Mouse (Mus musculus) liver, embryonic 14.5 days (tissue): ENCODE results near the gene Hapln3. TPM values are rescaled to one million over a fixed set of nuclear protein-coding genes. Genes with fewer than 3 reads are reported as not detected.
A peak's percentile ranks its signal among the peaks of the same experiment; 100 is the strongest.

ENCODE experiments used
- ATAC-seq: fragments of 200-750 bp; cut with Nextera tagmentation; 2 replicates; pipeline ENCODE4 v1.8.0; 2017; ENCODE audit warnings: moderate number of reproducible peaks, mild to moderate bottlenecking, moderate library complexity; ENCODE audit not compliant: insufficient read depth
- DNase-seq, 3 experiments: peaks; one replicate each; pipeline ENCODE4 v3.0.0-alpha.2; 2012 to 2013; ENCODE audit warnings: low read depth in 3 of 3, low spot score in 3 of 3
- H3K27ac ChIP-seq: fragments of 300-500 bp; sonication (generic); 2 replicates; pipeline ENCODE4 v1.5.1; 2014; ENCODE audit warnings: moderate library complexity, mild to moderate bottlenecking, control low read depth, inconsistent platforms
- H3K27me3 ChIP-seq: fragments of 300-500 bp; sonication (generic); 2 replicates; pipeline ENCODE4 v1.6.1; 2014; ENCODE audit warnings: mild to moderate bottlenecking, low read length, moderate library complexity; ENCODE audit not compliant: control insufficient read depth, insufficient read depth
- H3K36me3 ChIP-seq: fragments of 300-500 bp; sonication (generic); replicated peaks from 2 replicates; pipeline ENCODE4 v1.6.1; 2014; ENCODE audit warnings: low read depth; ENCODE audit not compliant: control insufficient read depth, insufficient read depth
- H3K4me1 ChIP-seq, 2 experiments: fragments of 200-500 bp in 1 of 2; fragments of 300-500 bp in 1 of 2; sonication (generic) in 1 of 2; replicated peaks; 2 replicates each; pipeline ENCODE4 v1.6.1; 2012 to 2014; ENCODE audit warnings: antibody characterized with exemption in 1 of 2, inconsistent platforms in 1 of 2, low read length in 1 of 2; ENCODE audit not compliant: control insufficient read depth in 2 of 2, insufficient read depth in 2 of 2
- H3K4me2 ChIP-seq: fragments of 300-500 bp; sonication (generic); 2 replicates; pipeline ENCODE4 v1.6.1; 2014; ENCODE audit warnings: low read depth, mild to moderate bottlenecking, control low read depth, moderate library complexity
- H3K4me3 ChIP-seq, 2 experiments: fragments of 200-500 bp in 1 of 2; fragments of 300-500 bp in 1 of 2; sonication (generic) in 1 of 2; 2 replicates each; pipeline ENCODE4 v1.5.1; 2012 to 2014; ENCODE audit warnings: low read depth in 2 of 2, low read length in 2 of 2, mild to moderate bottlenecking in 2 of 2, control low read depth in 1 of 2, inconsistent platforms in 1 of 2, moderate library complexity in 1 of 2; ENCODE audit not compliant: insufficient read depth in 1 of 2
- H3K9ac ChIP-seq: fragments of 300-500 bp; sonication (generic); replicated peaks from 2 replicates; pipeline ENCODE4 v1.6.1; 2014; ENCODE audit warnings: mild to moderate bottlenecking, control low read depth, moderate library complexity
- H3K9me3 ChIP-seq: fragments of 300-500 bp; sonication (generic); 2 replicates; pipeline ENCODE4 v1.6.1; 2016; ENCODE audit warnings: low read length, mixed read lengths; ENCODE audit not compliant: control insufficient read depth
- CTCF ChIP-seq: IDR thresholded peaks from 2 replicates; pipeline ENCODE4 v1.5.1; 2016; ENCODE audit warnings: antibody characterized with exemption, low read depth, control low read depth
- EP300 ChIP-seq: IDR thresholded peaks from 2 replicates; pipeline ENCODE4 v1.6.1; 2016; ENCODE audit warnings: antibody characterized with exemption, low read depth
- WGBS: fragments of 180-500 bp; shearing (Covaris S2); extraction: QIAGEN DNeasy Blood & Tissue Kit; methylation state at CpG from one replicate; pipeline ENCODE4 v1.1.7; 2014; ENCODE audit not compliant: insufficient replicate concordance; 5-methylcytosine and 5-hydroxymethylcytosine counted together
- polyA plus RNA-seq, 2 experiments: library from polyadenylated mRNA; depleted of rRNA in 1 of 2; stranded (reverse) in 1 of 2; unstranded in 1 of 2; fragments of >200 nt; fragmentation: Nextera tagmentation in 1 of 2; extraction: Ambion mirVana in 1 of 2; gene quantifications; 2 replicates each; pipeline versions ENCODE4 v1.2.1 to v1.2.3; 2012 to 2014

The Hapln3 gene
- polyA plus RNA-seq, 2 experiments = 0.11 TPM

DNA sequence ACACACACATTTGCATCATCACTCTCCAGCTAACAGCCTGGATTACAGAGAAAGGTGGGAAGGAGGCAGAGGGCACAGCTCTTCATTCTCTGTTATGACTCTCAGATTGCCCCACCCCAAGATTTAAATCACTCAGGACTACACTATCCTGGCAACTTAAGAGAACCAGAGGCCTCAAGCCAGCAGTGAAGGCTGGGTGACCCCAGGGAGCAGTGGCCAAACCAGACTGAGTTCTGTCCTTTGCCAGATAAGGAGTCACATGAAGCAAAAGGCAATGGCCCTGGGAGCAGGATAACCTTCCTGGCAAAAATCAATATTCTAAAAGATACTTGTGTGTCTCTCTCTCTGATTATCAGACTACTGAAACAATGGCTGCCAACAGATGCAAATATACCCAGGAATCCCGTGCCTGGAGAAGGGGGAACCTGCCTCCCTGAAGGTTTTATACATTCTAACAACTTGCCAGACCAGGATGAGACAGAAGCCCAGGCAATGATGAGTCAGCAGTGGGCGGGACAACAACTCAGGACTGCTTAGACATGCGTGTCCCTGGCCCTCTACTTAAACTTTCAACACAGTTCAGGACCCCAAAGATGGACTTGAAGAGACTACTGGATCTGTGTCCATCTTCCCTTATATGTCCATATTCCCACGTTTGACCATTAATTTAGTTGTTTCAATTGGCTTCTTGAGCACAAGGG is 9.2 kb upstream of the Hapln3 start:
- H3K36me3 ChIP-seq = no peaks in the 10 kb centered on the region
- WGBS = 25% methylated on average over 4 of the region's 4 CpGs
- no peaks in the 10 kb centered on the region for H3K9me3 ChIP-seq
- H3K27me3 ChIP-seq = no peaks in the 10 kb centered on the region
- TF ChIP-seq EP300 (no peak), CTCF (no peak)
- ATAC-seq (no peak), DNase-seq (no peak)
- 0 out of 4 replicates have a peak, but pooled peaks cover 0 to 3% of the 10 kb centered on the region in 2 experiments for H3K4me1 ChIP-seq
- H3K27ac ChIP-seq = no peak overlapping the region
- no peak overlapping the region for H3K4me3 ChIP-seq
- H3K9ac ChIP-seq = no peak overlapping the region
- H3K4me2 ChIP-seq = no peak overlapping the region

DNA sequence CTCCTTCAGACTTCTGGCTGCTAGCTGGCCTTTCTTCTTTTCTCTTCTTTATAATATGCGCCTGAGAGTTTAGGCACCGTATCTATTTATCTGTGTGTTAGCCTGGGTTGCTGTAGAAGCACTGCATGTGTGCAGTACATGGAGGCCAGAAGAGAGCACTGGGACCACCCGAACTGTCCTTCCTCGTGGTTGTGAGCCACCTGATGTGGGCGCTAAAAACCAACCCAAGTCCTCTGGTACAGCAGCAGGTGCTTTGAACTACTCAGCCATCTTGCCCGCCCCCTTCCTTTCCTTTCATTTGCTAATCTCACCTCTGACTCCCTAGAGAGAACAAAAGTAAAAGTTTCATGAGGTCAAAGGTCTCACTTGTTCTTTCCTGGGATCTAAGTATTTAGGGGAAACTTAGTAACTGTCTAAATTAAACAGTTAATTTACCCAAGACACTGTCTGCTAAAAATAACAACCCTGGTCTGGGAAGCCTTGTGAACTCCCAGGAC is 8.6 kb upstream of the Hapln3 start:
- whole genome bisulfite sequencing = 53% methylated on average over 6 of the region's 6 CpGs
- H3K36me3 ChIP-seq = no peaks in the 10 kb centered on the region
- TF ChIP-seq CTCF (no peak), EP300 (no peak)
- H3K4me1 ChIP-seq = 0 out of 4 replicates have a peak, but pooled peaks cover 0 to 3% of the 10 kb centered on the region in 2 experiments
- H3K9me3 ChIP-seq = no peaks in the 10 kb centered on the region
- no peak for ATAC-seq
- H3K9ac ChIP-seq = no peak overlapping the region
- H3K4me2 ChIP-seq = no peak overlapping the region
- H3K27me3 ChIP-seq = no peaks in the 10 kb centered on the region
- H3K4me3 ChIP-seq = no peak overlapping the region
- no peak for DNase-seq
- no peak overlapping the region for H3K27ac ChIP-seq

DNA sequence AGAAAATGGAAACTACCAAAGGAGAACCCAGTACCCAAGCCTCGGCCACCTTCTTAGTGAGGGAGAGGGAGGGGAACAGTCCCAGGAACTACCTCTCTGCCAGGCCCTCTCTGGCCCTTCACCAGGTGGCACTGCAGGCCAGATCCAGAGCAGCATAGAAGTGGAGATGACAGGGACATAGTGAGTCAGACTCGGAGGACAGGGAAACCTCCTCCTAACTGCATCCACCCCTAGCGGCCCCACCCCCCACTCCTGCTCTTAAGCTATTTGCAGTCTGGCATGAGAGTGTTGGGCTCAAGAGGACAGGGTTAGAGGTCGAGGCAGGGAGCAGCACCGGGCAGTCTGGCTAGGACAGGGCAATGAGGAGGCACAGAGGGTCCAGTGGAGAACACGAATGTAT is 2.6 kb upstream of the Hapln3 start:
- no peak for ATAC-seq
- WGBS = 41% methylated on average over 6 of the region's 6 CpGs
- no peak for TF ChIP-seq EP300
- 0 out of 2 replicates have a peak, but pooled peaks have one; percentile 19 for TF ChIP-seq CTCF

DNA sequence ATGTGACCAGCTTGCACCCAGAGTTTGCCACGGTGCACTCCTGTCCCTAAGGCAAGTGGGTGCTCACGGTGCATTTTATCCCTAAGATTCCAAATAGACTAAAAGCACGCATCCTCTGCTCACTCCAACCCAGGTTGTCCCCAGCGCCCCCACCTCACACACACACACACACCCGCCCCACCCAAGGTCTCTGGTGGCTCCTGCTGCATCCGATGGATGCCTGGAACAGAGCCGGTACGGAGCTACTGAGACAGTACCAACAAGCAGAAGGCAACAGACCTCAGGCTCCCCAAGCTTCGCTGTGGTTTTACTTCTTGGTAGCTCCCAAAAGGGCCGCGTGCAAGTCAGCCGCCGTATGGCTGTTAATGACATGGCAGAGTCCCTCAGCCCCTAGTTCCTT is 433 bp downstream of the Hapln3 start:
- no peak overlapping the region for H3K9ac ChIP-seq
- 17% methylated on average over 13 of the region's 13 CpGs for WGBS
- no peak for TF ChIP-seq EP300
- no peak for TF ChIP-seq CTCF
- H3K4me2 ChIP-seq = peak overlapping the region; percentile 25
- H3K9me3 ChIP-seq = no peaks in the 10 kb centered on the region
- no peaks in the 10 kb centered on the region for H3K27me3 ChIP-seq
- no peak overlapping the region for H3K4me3 ChIP-seq
- DNase-seq = no peak
- no peak for ATAC-seq
- H3K4me1 ChIP-seq = no peaks in the 10 kb centered on the region
- no peaks in the 10 kb centered on the region for H3K36me3 ChIP-seq
- H3K27ac ChIP-seq = no peak overlapping the region

More for the DNA sequence above, 2.6 kb upstream of the Hapln3 start:
- Histone ChIP-seq H3K9ac (no peak overlapping the region), H3K4me2 (no peak overlapping the region), H3K4me1 (no peaks in the 10 kb centered on the region), H3K36me3 (no peaks in the 10 kb centered on the region), H3K4me3 (no peak overlapping the region), H3K9me3 (no peaks in the 10 kb centered on the region), H3K27me3 (no peaks in the 10 kb centered on the region), H3K27ac (no peak overlapping the region)
- no peak for DNase-seq

DNA sequence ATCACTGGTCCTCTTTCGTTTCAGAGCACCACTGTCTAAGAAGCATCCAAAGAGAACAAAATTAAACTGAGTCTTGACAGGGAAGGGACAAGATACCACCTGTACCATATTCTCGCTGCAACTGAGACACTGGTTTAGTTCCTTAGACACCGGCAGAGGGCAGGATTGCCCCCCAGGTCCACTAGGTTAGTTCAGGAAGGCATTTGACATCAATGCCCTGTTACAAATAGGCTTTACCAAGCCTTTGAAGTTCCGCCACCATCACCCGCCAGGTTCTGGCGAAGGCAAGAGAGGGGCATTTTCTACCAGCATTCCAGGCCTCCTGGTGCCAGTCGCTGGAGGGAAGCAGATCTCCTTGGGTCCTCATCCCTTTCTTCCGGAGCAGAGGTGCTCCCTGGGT is 935 bp downstream of the Hapln3 start:
- Histone ChIP-seq H3K4me3 (no peak overlapping the region), H3K27ac (no peak overlapping the region), H3K9me3 (no peaks in the 10 kb centered on the region), H3K4me1 (no peaks in the 10 kb centered on the region), H3K4me2 (no peak overlapping the region), H3K9ac (no peak overlapping the region), H3K27me3 (no peaks in the 10 kb centered on the region), H3K36me3 (no peaks in the 10 kb centered on the region)
- peak; percentile 22; the same call in 1 of the 2 replicates for TF ChIP-seq CTCF
- no peak for TF ChIP-seq EP300
- DNase-seq (no peak), ATAC-seq (no peak)
- WGBS = 17% methylated on average over 8 of the region's 8 CpGs
